Mouse (Mus musculus): ENCODE results near the gene Pex1. TPM values are rescaled to one million over a fixed set of nuclear protein-coding genes. Genes with fewer than 3 reads are reported as not detected.

The Pex1 gene
- 14.6 TPM for polyA plus RNA-seq (2017; shearing (Covaris generic))

GRCm38 (mm10) chr5:3595693-3596398 lies at the start of gene Pex1:
Pex1 (plus strand) TSS chr5:3596066.

GRCm38 (mm10) chr5:3571266-3571665 lies 24.6 kb upstream of the Pex1 start, which contains the start of gene 1700109H08Rik:
1700109H08Rik (plus strand) TSS chr5:3571566.

GRCm38 (mm10) chr5:3596399-3596766 lies 517 bp downstream of the Pex1 start, which contains the start of gene Rbm48:
Rbm48 (minus strand) TSS chr5:3596585.

GRCm38 (mm10) chr5:3650881-3651280 lies 55.0 kb downstream of the Pex1 start, which contains the start of gene Tmbim7:
Tmbim7 (plus strand) TSS chr5:3651181.

GRCm38 (mm10) chr5:3657085-3657484 lies 61.2 kb downstream of the Pex1 start, which contains the start of gene Gatad1:
Gatad1 (minus strand) TSS chr5:3657185.

Other genes starting within 250 kb of the Pex1 start
- 33.9 TPM for gene Fam133b, start 52.2 kb upstream of the Pex1 start, polyA plus RNA-seq (2017; shearing (Covaris generic))
- 7.7 TPM for gene 1700109H08Rik, start 24.5 kb upstream of the Pex1 start, polyA plus RNA-seq (2017; shearing (Covaris generic))
- gene Rbm48, start 519 bp downstream of the Pex1 start, polyA plus RNA-seq (2017; shearing (Covaris generic)) = 30.1 TPM
- gene Tmbim7, start 55.1 kb downstream of the Pex1 start, polyA plus RNA-seq (2017; shearing (Covaris generic)) = not detected
- gene Gatad1, start 61.1 kb downstream of the Pex1 start, polyA plus RNA-seq (2017; shearing (Covaris generic)) = 23.0 TPM
- 41.1 TPM for gene Ankib1, start 206.9 kb downstream of the Pex1 start, polyA plus RNA-seq (2017; shearing (Covaris generic))
- gene Krit1, start 207.1 kb downstream of the Pex1 start, polyA plus RNA-seq (2017; shearing (Covaris generic)) = 74.4 TPM
- gene Lrrd1, start 249.1 kb downstream of the Pex1 start, polyA plus RNA-seq (2017; shearing (Covaris generic)) = 0.16 TPM